Mouse (Mus musculus) spleen, adult 2 months (tissue): ENCODE results near the gene Nqo1. TPM values are rescaled to one million over a fixed set of nuclear protein-coding genes. Genes with fewer than 3 reads are reported as not detected.

Source experiments
- DNase-seq, 2 experiments: peaks; one replicate each; pipeline versions ENCODE4 v3.0.0 to v3.0.0-alpha.2; 2012 to 2021; ENCODE audit warnings: low spot score in 2 of 2, low read depth in 1 of 2
- H3K27ac ChIP-seq: fragments of 200-500 bp; 2 replicates; pipeline ENCODE4 v1.5.1; 2012; ENCODE audit warnings: low read length, inconsistent platforms; ENCODE audit not compliant: insufficient read depth
- H3K27me3 ChIP-seq: fragments of 200-500 bp; 2 replicates; pipeline ENCODE4 v1.6.1; 2012; ENCODE audit warnings: mild to moderate bottlenecking, moderate library complexity, low read length, inconsistent platforms; ENCODE audit not compliant: control insufficient read depth, insufficient read depth
- H3K36me3 ChIP-seq: fragments of 200-500 bp; 2 replicates; pipeline ENCODE4 v1.6.1; 2012; ENCODE audit warnings: mild to moderate bottlenecking, low read length, inconsistent platforms; ENCODE audit not compliant: control insufficient read depth, insufficient read depth
- H3K4me1 ChIP-seq: fragments of 200-500 bp; 2 replicates; pipeline ENCODE4 v1.6.1; 2011; ENCODE audit warnings: inconsistent platforms; ENCODE audit not compliant: control insufficient read depth, insufficient read depth, insufficient read length
- H3K4me3 ChIP-seq: fragments of 200-500 bp; 2 replicates; pipeline ENCODE4 v1.5.1; 2011; ENCODE audit warnings: mild to moderate bottlenecking, inconsistent platforms; ENCODE audit not compliant: insufficient read depth, insufficient read length; ENCODE audit errors: extremely low read depth
- CTCF ChIP-seq: fragments of 200-500 bp; IDR thresholded peaks from 2 replicates; pipeline ENCODE4 v1.5.1; 2011; ENCODE audit warnings: mild to moderate bottlenecking, inconsistent platforms; ENCODE audit not compliant: insufficient read depth, insufficient read length, insufficient replicate concordance; ENCODE audit errors: extremely low read depth
- POLR2A ChIP-seq: fragments of 200-500 bp; IDR thresholded peaks from 2 replicates; pipeline ENCODE4 v1.6.1; 2011; ENCODE audit warnings: low read depth, low read length, inconsistent platforms
- WGBS: fragments of 180-500 bp; shearing (Covaris S2); methylation state at CpG from one replicate; pipeline ENCODE4 v1.1.7; 2018; 5-methylcytosine and 5-hydroxymethylcytosine counted together
- polyA plus RNA-seq: library from polyadenylated mRNA; depleted of rRNA; stranded (reverse); fragments of >200 nt; gene quantifications from 2 replicates; pipeline ENCODE4 v1.2.3, GENCODE M21; 2012; rRNA removed

The Nqo1 gene
- polyA plus RNA-seq, 1 experiment, result 2.1 TPM

DNA sequence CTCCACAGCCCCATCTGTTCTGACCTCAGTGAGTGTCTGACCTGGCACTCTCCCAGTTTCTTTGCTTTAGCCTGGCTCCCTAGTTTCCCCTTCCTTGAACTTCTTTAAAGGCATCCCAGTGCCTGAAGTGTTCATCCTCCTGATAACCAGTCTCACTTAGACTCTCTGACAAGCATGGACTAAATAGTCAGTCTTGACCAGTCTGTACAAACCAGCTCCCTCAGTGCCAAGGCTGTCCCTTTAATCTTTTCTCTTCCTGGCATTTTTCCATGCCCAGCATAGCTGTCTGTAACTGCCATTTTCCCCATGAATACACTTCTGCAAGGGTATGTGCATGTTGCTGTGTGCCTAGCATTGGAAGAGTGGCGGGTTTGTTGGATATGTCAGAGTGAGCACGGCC is 17.9 kb downstream of the Nqo1 start:
- H3K27ac ChIP-seq, result no peak overlapping the region
- H3K4me3 ChIP-seq, result no peak overlapping the region
- TF ChIP-seq CTCF, result no peak
- TF ChIP-seq POLR2A, result no peak
- H3K27me3 ChIP-seq, result no peaks in the 10 kb centered on the region
- H3K36me3 ChIP-seq, result no peaks in the 10 kb centered on the region
- WGBS, result 85% methylated on average over 2 of the region's 2 CpGs
- no peaks in the 10 kb centered on the region for H3K4me1 ChIP-seq
- DNase-seq, result no peak

DNA sequence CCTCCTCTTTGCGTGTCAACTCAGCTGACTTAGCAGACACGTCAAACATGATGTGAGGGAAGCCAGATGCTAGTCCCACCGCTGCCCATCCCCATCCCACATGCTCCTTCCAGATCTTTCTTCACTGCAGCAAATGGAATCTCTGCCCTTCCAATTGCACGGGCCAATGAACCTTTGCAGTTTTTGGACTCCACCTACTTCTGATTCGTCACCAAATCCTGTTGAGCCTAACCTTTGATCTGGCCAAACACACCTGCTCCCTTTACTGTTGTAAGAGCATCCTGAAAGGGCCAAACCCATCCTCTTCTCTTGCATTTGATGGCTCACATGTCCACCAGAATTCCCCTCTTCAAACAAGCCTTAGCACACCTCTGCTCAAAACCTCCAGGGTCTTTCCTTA is 18.4 kb downstream of the Nqo1 start:
- WGBS, result 65% methylated on average over 5 of the region's 5 CpGs
- H3K4me3 ChIP-seq, result no peak overlapping the region
- no peak for DNase-seq

DNA sequence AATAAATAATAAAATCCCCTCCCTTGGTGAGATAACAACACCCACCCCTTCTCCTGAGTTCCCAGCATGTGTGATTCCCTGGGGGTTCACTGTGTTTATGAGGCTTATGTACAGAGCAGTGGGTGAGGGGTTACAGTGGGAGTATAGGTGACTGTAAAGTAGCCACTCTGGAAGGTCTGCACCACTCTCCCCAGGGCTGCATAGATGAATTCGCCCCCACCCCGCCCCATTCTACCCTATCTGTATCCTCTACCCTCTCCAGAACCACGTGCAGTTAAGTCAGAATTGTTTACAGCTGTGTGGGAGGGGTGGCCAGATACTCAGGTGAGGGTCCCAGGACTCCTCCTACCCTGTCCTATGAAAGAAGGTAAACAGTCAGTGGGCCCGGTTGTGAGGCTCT is 20.1 kb downstream of the Nqo1 start:
- no peaks in the 10 kb centered on the region for H3K4me1 ChIP-seq
- TF ChIP-seq POLR2A (no peak), CTCF (no peak)
- WGBS, result 79% methylated on average over 4 of the region's 4 CpGs
- DNase-seq, result no peak
- H3K27me3 ChIP-seq, result no peaks in the 10 kb centered on the region
- no peak overlapping the region for H3K27ac ChIP-seq
- H3K4me3 ChIP-seq, result no peak overlapping the region
- peaks cover 3% of the 10 kb centered on the region; the same call in 1 of the 2 replicates for H3K36me3 ChIP-seq

More for the DNA sequence above, 18.4 kb downstream of the Nqo1 start:
- no peak overlapping the region for H3K27ac ChIP-seq
- no peaks in the 10 kb centered on the region for H3K36me3 ChIP-seq
- H3K27me3 ChIP-seq, result no peaks in the 10 kb centered on the region
- H3K4me1 ChIP-seq, result no peaks in the 10 kb centered on the region
- TF ChIP-seq CTCF, result no peak
- no peak for TF ChIP-seq POLR2A

DNA sequence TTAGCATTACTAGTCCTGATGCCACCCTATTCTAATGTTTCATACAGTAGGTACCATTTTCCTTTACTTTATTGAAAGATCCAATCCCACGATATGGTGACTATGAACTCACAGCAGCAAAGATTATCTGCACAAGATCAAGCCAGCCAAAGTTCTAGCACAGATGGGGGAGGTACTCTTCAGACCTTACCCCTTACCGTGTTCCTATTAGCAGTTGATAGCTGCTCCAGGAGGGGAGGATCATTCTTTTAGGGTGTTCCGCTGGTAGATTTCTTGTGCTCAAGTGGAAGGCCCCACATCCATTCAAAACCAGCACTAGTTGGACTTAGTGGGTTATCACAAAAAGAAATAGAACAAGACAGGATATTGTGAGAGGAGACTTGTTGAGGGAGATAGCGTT is 21.3 kb downstream of the Nqo1 start:
- H3K27ac ChIP-seq, result no peak overlapping the region
- H3K36me3 ChIP-seq, result peaks cover 4% of the 10 kb centered on the region; the same call in 1 of the 2 replicates
- 90% methylated on average over 4 of the region's 4 CpGs for WGBS
- no peaks in the 10 kb centered on the region for H3K27me3 ChIP-seq
- TF ChIP-seq CTCF (no peak), POLR2A (no peak)
- no peak for DNase-seq
- no peak overlapping the region for H3K4me3 ChIP-seq
- H3K4me1 ChIP-seq, result no peaks in the 10 kb centered on the region

DNA sequence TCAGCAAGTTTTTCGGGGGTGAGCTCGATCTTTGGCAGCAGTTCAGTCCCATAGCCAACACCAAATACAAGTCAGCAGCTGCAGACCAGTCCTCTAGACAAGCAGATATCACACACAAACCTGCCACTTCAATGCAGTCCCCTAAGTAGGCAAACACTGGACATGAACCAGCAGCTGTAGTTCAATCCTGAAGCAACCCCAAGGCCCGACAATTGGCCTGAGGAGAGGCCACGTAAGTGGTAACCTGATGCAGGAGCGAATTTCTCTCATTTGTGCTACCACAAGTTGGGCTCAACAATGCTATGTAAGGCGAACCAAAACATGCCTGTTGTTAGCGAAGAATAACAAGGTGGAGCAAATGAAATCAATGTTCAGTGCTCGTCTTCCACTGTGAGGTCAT is 22.3 kb downstream of the Nqo1 start:
- no peak for DNase-seq
- WGBS, result 97% methylated on average over 8 of the region's 8 CpGs
- Histone ChIP-seq H3K27ac (no peak overlapping the region), H3K36me3 (peaks cover 4% of the 10 kb centered on the region), H3K4me3 (no peak overlapping the region), H3K27me3 (no peaks in the 10 kb centered on the region), H3K4me1 (no peaks in the 10 kb centered on the region)
- TF ChIP-seq POLR2A (no peak), CTCF (no peak)

DNA sequence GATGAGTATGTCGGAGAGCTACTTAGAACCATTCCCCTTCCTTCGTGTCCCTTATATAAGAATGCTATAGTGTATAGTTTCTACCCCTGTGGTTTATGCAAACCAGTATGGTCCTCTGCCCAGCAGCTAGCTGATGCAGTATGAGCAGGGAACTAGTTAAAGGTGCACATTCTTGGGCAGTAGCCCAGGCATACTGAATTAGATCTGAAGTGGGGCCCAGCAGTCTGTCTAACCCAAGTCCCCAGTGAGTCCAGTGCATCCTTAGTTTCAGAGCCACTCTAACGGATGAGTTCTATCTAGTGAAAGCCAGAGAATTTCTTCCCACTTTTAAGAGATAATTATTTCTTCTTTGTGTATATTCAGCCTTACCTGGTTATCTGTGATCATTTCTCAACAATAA is 25.7 kb downstream of the Nqo1 start:
- Histone ChIP-seq H3K27ac (no peak overlapping the region), H3K36me3 (peaks cover 6% of the 10 kb centered on the region), H3K4me3 (no peak overlapping the region), H3K4me1 (no peaks in the 10 kb centered on the region), H3K27me3 (no peaks in the 10 kb centered on the region)
- WGBS, result 93% methylated on average over 3 of the region's 3 CpGs
- no peak for TF ChIP-seq POLR2A
- TF ChIP-seq CTCF, result no peak
- no peak for DNase-seq

DNA sequence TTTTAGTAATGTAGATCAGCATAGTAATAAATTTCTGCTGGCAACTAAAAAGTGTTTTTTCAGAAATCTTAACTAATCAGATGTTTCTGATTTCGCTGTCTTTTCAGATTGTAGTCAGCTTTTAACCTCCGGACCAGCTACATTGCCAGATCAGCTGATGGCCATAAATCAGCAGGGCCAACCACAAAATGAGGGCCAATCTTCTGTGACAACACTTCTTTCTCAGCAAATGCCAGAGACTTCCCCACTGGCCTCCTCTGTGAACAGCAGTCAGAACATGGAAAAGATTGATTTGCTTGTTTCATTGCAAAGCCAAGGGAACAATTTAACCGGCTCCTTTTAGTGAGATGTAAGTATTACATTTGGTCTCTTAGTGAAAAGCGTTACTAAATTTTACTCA is 32.7 kb downstream of the Nqo1 start:
- TF ChIP-seq CTCF (no peak), POLR2A (no peak)
- Histone ChIP-seq H3K27me3 (no peaks in the 10 kb centered on the region), H3K27ac (no peak overlapping the region), H3K4me3 (no peak overlapping the region), H3K4me1 (no peaks in the 10 kb centered on the region), H3K36me3 (peaks cover 39% of the 10 kb centered on the region)
- no peak for DNase-seq
- 82% methylated on average over 4 of the region's 4 CpGs for WGBS

Other genes starting within 250 kb of the Nqo1 start
- 13.1 and 14.4 TPM in 2 replicates for gene Nfat5, start 109.7 kb downstream of the Nqo1 start, polyA plus RNA-seq
- gene Nob1, start 21.8 kb upstream of the Nqo1 start, polyA plus RNA-seq, result 23.4 and 24.5 TPM in 2 replicates
- gene Wwp2, start 33.2 kb upstream of the Nqo1 start, polyA plus RNA-seq, result 38.8 and 39.5 TPM in 2 replicates
- 22.0 and 24.9 TPM in 2 replicates for gene Psmd7, start 185.3 kb upstream of the Nqo1 start, polyA plus RNA-seq